Mouse (Mus musculus) C2C12 (cell line): ENCODE results near the gene Fndc7. TPM values are rescaled to one million over a fixed set of nuclear protein-coding genes. Genes with fewer than 3 reads are reported as not detected.

ENCODE experiments used
- H3K27me3 ChIP-seq: one replicate; pipeline ENCODE4 v1.6.1; 2011; ENCODE audit not compliant: control insufficient read depth, insufficient read depth, insufficient read length
- H3K36me3 ChIP-seq: one replicate; pipeline ENCODE4 v1.6.1; 2011; ENCODE audit not compliant: control insufficient read depth, insufficient read depth
- H3K4me3 ChIP-seq: one replicate; pipeline ENCODE4 v1.5.1; 2011; ENCODE audit warnings: mild to moderate bottlenecking, control low read depth; ENCODE audit not compliant: poor library complexity, insufficient read depth, severe bottlenecking
- H3K79me2 ChIP-seq: one replicate; pipeline ENCODE4 v1.6.1; 2011; ENCODE audit not compliant: control insufficient read depth, insufficient read depth
- H3K79me3 ChIP-seq: one replicate; pipeline ENCODE4 v1.6.1; 2011; ENCODE audit warnings: low read depth, control low read depth
- H3ac ChIP-seq: one replicate; pipeline ENCODE3; 2011; ENCODE audit warnings: low read depth; ENCODE audit not compliant: control insufficient read depth, insufficient read length
- CEBPB ChIP-seq: IDR thresholded peaks from one replicate; pipeline ENCODE4 v1.6.1; 2011; ENCODE audit warnings: low read depth, mild to moderate bottlenecking, control low read depth, moderate library complexity
- CTCF ChIP-seq: IDR thresholded peaks from one replicate; pipeline ENCODE4 v1.5.1; 2011; ENCODE audit not compliant: control insufficient read depth, insufficient read depth, insufficient read length
- FOSL1 ChIP-seq: IDR thresholded peaks from one replicate; pipeline ENCODE4 v1.8.0; 2011; ENCODE audit warnings: mild to moderate bottlenecking, low read length; ENCODE audit not compliant: poor library complexity, insufficient read depth, severe bottlenecking
- MAX ChIP-seq: IDR thresholded peaks from one replicate; pipeline ENCODE4 v1.6.1; 2011; ENCODE audit warnings: mild to moderate bottlenecking, control low read depth
- MYOD1 ChIP-seq: IDR thresholded peaks from one replicate; pipeline ENCODE4 v1.6.1; 2011; ENCODE audit warnings: low read depth; ENCODE audit not compliant: control insufficient read depth, insufficient read length
- MYOG ChIP-seq: IDR thresholded peaks from one replicate; pipeline ENCODE4 v1.6.1; 2011; ENCODE audit not compliant: control insufficient read depth, insufficient read length; ENCODE audit errors: extremely low read depth
- USF1 ChIP-seq: IDR thresholded peaks from one replicate; pipeline ENCODE4 v1.6.1; 2011; ENCODE audit warnings: low read depth, mild to moderate bottlenecking, control low read depth, moderate library complexity
- polyA plus RNA-seq: library from polyadenylated mRNA; unstranded; fragments of >200 nt; fragmentation: generic; extraction: Trizol; gene quantifications from one replicate; pipeline ENCODE4 v1.2.1, GENCODE M21; 2012; ENCODE audit warnings: missing spikeins

Gene Fndc7
- polyA plus RNA-seq, 1 experiment, result 0.01 TPM

DNA sequence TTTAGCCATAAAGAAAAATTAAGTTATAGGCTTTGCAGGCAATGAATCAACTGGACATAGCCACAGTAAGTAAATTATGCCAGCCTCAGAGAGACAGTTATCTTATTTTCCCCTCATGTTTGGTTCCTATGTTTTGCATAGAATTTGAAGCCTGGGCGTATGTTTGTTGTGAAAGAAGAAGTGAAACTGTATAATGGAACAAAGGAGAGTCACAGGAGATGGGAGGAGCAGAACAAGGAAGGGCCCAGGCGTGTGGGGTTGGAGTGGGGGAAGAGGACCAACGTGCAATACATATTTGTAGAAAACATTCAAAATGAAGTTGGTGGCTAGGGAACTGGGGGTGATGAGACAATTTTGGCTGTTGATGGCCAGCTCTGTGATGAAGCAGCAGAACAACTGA lies 10.3 kb upstream of the Fndc7 start:
- Histone ChIP-seq H3K27me3 (no peaks in the 10 kb centered on the region), H3K36me3 (peaks cover 49% of the 10 kb centered on the region), H3K79me3 (no peaks in the 10 kb centered on the region), H3K4me3 (no peak overlapping the region), H3K79me2 (peaks cover 7% of the 10 kb centered on the region), H3ac (no peak overlapping the region)
- TF ChIP-seq FOSL1 (no peak), MYOG (no peak), CEBPB (no peak), MAX (no peak), USF1 (no peak), CTCF (no peak), MYOD1 (no peak)

DNA sequence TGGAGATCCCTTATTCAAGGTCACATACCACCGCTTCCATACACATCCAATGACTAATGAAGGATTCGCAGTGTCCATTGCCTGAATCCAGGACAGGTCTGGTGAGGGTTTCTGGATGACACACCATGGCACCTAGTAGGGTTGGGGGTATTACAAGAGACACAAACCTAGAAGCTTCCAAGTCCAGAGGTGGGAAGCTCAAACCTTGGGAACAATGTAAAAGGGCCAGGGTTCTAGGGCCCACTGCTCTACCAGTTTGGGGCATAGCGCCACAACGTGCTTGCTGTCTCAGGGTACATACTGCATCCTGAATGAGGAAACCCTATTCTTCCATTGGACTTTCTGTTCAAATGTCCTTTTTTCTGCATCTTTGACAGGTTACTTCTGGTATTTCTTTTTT lies 8.8 kb upstream of the Fndc7 start:
- no peak for TF ChIP-seq FOSL1
- TF ChIP-seq USF1, result no peak
- no peak for TF ChIP-seq CEBPB
- TF ChIP-seq MYOD1, result no peak
- no peak for TF ChIP-seq MYOG
- TF ChIP-seq CTCF, result no peak
- TF ChIP-seq MAX, result no peak
- Histone ChIP-seq H3K27me3 (no peaks in the 10 kb centered on the region), H3ac (no peak overlapping the region), H3K79me3 (no peaks in the 10 kb centered on the region), H3K4me3 (no peak overlapping the region), H3K79me2 (no peaks in the 10 kb centered on the region), H3K36me3 (peaks cover 34% of the 10 kb centered on the region)

DNA sequence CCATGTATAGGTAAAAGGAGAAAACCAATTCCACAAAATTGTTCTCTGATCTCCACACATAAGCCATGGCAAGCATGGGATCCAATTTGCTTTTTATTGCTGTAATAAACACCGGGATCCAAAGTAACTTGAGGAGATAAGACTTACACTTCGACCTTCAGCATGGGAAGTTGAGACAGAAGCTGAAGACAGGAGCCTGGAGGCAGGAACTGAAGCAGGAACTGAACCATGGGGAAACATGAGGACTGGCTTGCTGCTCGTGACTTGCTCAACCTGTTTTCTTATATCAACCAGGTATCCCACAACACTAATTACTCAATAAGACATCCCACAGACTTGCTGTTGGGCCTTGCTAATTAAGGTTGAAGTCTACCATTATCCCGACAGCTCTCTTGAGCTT lies 3.1 kb upstream of the Fndc7 start:
- H3ac ChIP-seq, result no peak overlapping the region
- no peak for TF ChIP-seq USF1
- no peak for TF ChIP-seq MYOG
- TF ChIP-seq MAX, result no peak
- no peak for TF ChIP-seq CTCF
- no peak for TF ChIP-seq CEBPB
- TF ChIP-seq MYOD1, result no peak
- TF ChIP-seq FOSL1, result no peak

DNA sequence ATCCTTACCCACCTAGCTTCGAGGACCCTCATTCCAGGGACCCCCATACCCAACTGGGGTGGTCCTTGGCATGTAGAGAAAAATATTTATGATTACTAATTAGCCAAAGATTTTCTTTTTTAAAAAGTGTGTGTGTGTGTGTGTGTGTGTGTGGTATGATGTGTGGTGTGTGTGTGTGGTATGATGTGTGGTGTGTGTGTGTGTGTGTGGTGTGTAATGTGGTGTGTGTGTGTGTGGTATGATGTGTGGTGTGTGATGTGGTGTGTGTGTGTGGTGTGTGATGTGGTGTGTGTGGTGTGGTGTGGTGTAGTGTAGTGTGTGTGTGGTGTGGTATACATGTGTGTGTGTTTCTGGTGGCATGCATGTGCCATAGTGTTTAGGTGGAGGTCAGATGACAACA lies 2.3 kb upstream of the Fndc7 start:
- H3K36me3 ChIP-seq, result no peaks in the 10 kb centered on the region
- H3K27me3 ChIP-seq, result no peaks in the 10 kb centered on the region
- H3K79me2 ChIP-seq, result no peaks in the 10 kb centered on the region
- TF ChIP-seq CEBPB (no peak), CTCF (no peak), MYOG (no peak)
- H3K79me3 ChIP-seq, result no peaks in the 10 kb centered on the region
- H3ac ChIP-seq, result no peak overlapping the region
- no peak overlapping the region for H3K4me3 ChIP-seq

More for the DNA sequence above, 3.1 kb upstream of the Fndc7 start:
- no peak overlapping the region for H3K4me3 ChIP-seq
- H3K27me3 ChIP-seq, result no peaks in the 10 kb centered on the region
- no peaks in the 10 kb centered on the region for H3K79me3 ChIP-seq
- H3K36me3 ChIP-seq, result no peaks in the 10 kb centered on the region
- no peaks in the 10 kb centered on the region for H3K79me2 ChIP-seq

DNA sequence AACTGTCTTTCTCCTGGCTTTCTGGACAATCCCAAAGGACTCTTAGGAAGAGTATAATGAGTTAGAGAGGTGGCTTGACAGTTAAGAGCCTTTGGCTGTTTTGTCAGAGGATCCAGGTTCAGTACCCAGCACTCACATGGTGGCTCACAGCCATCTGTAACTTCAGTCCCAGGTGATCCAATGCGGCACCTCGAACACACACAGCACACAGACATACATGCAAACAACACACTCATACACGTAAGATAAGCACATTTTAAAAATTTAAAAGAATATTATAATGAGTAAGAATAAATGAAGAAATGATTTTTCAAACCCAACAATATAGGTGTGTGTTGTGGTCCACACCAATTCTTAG lies 2.2 kb downstream of the Fndc7 start:
- Histone ChIP-seq H3K79me3 (no peaks in the 10 kb centered on the region), H3K36me3 (no peaks in the 10 kb centered on the region), H3K27me3 (no peaks in the 10 kb centered on the region), H3K4me3 (no peak overlapping the region), H3ac (no peak overlapping the region), H3K79me2 (no peaks in the 10 kb centered on the region)
- TF ChIP-seq CEBPB, result no peak
- TF ChIP-seq MYOG, result no peak
- TF ChIP-seq FOSL1, result no peak
- TF ChIP-seq CTCF, result no peak
- TF ChIP-seq USF1, result no peak
- TF ChIP-seq MYOD1, result no peak
- no peak for TF ChIP-seq MAX

DNA sequence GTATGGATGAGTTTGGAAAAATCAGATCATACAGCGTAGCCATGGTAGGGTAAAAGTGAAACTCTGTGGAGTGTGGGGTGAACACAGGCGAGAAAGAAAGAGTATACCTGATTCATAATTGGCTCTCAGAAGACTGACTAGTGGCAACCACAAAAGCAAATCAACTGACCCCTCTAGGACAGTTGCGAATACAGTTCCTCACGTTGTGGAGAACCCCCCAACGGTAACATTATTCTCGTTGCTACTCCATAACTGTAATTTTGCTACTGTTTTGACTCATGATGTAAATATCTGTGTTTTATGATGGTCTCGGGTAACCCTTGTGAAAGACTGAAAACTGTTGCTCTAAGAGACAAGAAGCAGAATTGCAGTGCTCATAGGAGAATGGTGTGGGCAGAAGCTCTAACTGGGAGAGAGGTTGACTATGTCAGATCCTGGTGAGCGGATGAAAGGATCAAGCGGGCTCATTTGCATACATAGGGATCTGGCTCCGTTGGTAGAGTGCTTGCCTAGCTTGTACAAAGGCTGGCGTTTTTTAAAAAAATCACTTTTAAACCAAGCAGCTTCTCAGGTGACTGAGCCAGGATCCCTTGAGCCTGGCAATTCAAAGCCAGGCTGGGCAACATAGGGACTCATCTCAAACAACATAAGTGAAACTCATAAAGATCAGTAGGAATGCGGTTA lies 2.7 kb downstream of the Fndc7 start:
- H3K79me3 ChIP-seq, result no peaks in the 10 kb centered on the region
- H3ac ChIP-seq, result no peak overlapping the region
- H3K27me3 ChIP-seq, result no peaks in the 10 kb centered on the region
- H3K4me3 ChIP-seq, result no peak overlapping the region
- no peak for TF ChIP-seq MYOG
- no peak for TF ChIP-seq USF1
- no peak for TF ChIP-seq MYOD1
- no peak for TF ChIP-seq CEBPB
- TF ChIP-seq CTCF, result no peak
- no peak for TF ChIP-seq FOSL1
- no peak for TF ChIP-seq MAX
- H3K79me2 ChIP-seq, result no peaks in the 10 kb centered on the region
- H3K36me3 ChIP-seq, result no peaks in the 10 kb centered on the region
